In the genomic region with DNA sequence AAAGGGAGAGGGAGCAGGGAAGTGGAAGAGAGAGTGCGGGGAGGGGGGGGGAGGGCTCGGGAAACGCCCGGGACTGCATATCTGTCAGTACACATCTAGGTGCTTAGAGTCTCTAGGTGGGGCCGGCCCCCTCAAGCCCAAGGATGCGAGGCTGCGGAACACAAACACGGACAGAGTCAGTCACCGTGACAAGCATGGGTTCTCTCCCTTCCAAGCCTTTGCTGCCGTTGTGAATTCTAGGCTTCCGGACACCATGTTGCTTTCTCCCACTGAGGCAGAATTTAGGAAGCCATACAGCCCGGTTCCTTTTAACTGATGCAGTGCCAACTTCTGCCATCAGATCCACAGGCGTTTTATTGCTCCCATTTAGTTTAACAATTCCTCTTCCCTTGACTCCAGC, we compare ENCODE assay signal across 13 mouse cellular contexts.
A peak's percentile ranks its signal among the peaks of the same experiment; 100 is the strongest.
DNase-seq lines count a peak whose midpoint lies in the region; ATAC-seq and TF ChIP-seq lines count a peak whose summit lies in the region.
"Had no signal": no experiment of that assay in that cellular context is flagged by ENCODE, and none has a peak within 500 bp of the region (broad histone marks: within the 10 kb centered on the region; RNA-seq: fewer than 3 reads in every experiment).

No protein-coding gene starts in this region.

- H3K4me1 ChIP-seq in forebrain, embryonic 10.5 days, result peaks cover 60% of the 10 kb centered on the region
- peaks cover 24% of the 10 kb centered on the region for H3K4me1 ChIP-seq in forebrain, embryonic 11.5 days (replicated peaks; ENCODE audit: control insufficient read depth, insufficient read depth, low read length)
- peaks cover 30% of the 10 kb centered on the region; the same call in 1 of the 2 replicates for H3K4me1 ChIP-seq in kidney, postnatal 0 days (replicated peaks; ENCODE audit: insufficient read depth, low read length)
- H3K4me1 ChIP-seq in hindbrain, embryonic 15.5 days (replicated peaks), result peaks cover 39% of the 10 kb centered on the region
- H3K4me1 ChIP-seq in neural tube, embryonic 14.5 days (ENCODE audit: control insufficient read depth, insufficient read depth, low read length), result peaks cover 17% of the 10 kb centered on the region

- no peak overlapping the region; the same call in 1 of the 2 replicates for H3K4me2 ChIP-seq in forebrain, embryonic 11.5 days (ENCODE audit: low read depth, low read length, severe bottlenecking)
- peak overlapping the region; percentile 8; the same call in 1 of the 2 replicates for H3K4me2 ChIP-seq in kidney, postnatal 0 days (ENCODE audit: low read length)
- H3K4me2 ChIP-seq in hindbrain, embryonic 15.5 days, result peak overlapping the region; percentile 21
- 0 out of 2 replicates have a peak overlapping the region, but pooled peaks have one; percentile 17 for H3K4me2 ChIP-seq in neural tube, embryonic 14.5 days (ENCODE audit: low read depth, low read length)
- H3K4me2 ChIP-seq: liver, embryonic 15.5 days had no signal

- H3K27me3 ChIP-seq in forebrain, embryonic 10.5 days (ENCODE audit: poor library complexity, severe bottlenecking), result peaks cover 71% of the 10 kb centered on the region
- H3K27me3 ChIP-seq in forebrain, embryonic 11.5 days (ENCODE audit: control insufficient read depth, insufficient read depth, low read length), result no peaks in the 10 kb centered on the region; the same call in 1 of the 2 replicates
- H3K27me3 ChIP-seq in kidney, postnatal 0 days (ENCODE audit: insufficient read depth, low read length), result no peaks in the 10 kb centered on the region
- H3K27me3 ChIP-seq in hindbrain, embryonic 15.5 days, result no peaks in the 10 kb centered on the region
- H3K27me3 ChIP-seq in neural tube, embryonic 14.5 days (ENCODE audit: control insufficient read depth, insufficient read depth, low read length), result no peaks in the 10 kb centered on the region

- no peak overlapping the region for H3K4me3 ChIP-seq in forebrain, embryonic 10.5 days
- H3K4me3 ChIP-seq in forebrain, embryonic 11.5 days (ENCODE audit: low read depth, low read length), result no peak overlapping the region
- no peak overlapping the region for H3K4me3 ChIP-seq in kidney, postnatal 0 days (replicated peaks; ENCODE audit: low read depth, low read length)
- no peak overlapping the region for H3K4me3 ChIP-seq in hindbrain, embryonic 15.5 days
- H3K4me3 ChIP-seq in neural tube, embryonic 14.5 days (ENCODE audit: low read depth, low read length), result no peak overlapping the region
- H3K4me3 ChIP-seq: erythroblast, embryonic 14.5 days; liver, embryonic 15.5 days had no signal

- WGBS in forebrain, embryonic 10.5 days, result 28% methylated on average over 13 of the region's 13 CpGs
- 23% methylated on average over 13 of the region's 13 CpGs for WGBS in forebrain, embryonic 11.5 days
- WGBS in kidney, postnatal 0 days, result 20% methylated on average over 13 of the region's 13 CpGs
- WGBS in hindbrain, embryonic 15.5 days, result 23% methylated on average over 12 of the region's 13 CpGs
- 4% methylated on average over 13 of the region's 13 CpGs for WGBS in neural tube, embryonic 14.5 days

- DNase-seq in forebrain, embryonic 10.5 days (ENCODE audit: extremely low spot score, low spot score), result no peak
- no peak for DNase-seq in forebrain, embryonic 11.5 days (ENCODE audit: low spot score)
- DNase-seq in kidney, postnatal 0 days (ENCODE audit: low spot score), result no peak
- no peak for DNase-seq in kidney, postnatal 36 days
- DNase-seq in adrenal gland, postnatal 25 days, result no peak
- no peak for DNase-seq in spleen, postnatal 14 days (ENCODE audit: low spot score in 2 of 2)
- DNase-seq: cerebellum, adult 11-12 months; lung, postnatal 14 days had no signal

- H3K9ac ChIP-seq in forebrain, embryonic 11.5 days (ENCODE audit: low read length), result no peak overlapping the region; the same call in 1 of the 2 replicates
- H3K9ac ChIP-seq in kidney, postnatal 0 days (ENCODE audit: low read depth, low read length), result no peak overlapping the region
- H3K9ac ChIP-seq in hindbrain, embryonic 15.5 days, result no peak overlapping the region
- no peak overlapping the region for H3K9ac ChIP-seq in neural tube, embryonic 14.5 days (replicated peaks; ENCODE audit: low read depth, low read length)
- H3K9ac ChIP-seq: liver, embryonic 15.5 days had no signal

- H3K9me3 ChIP-seq in forebrain, embryonic 10.5 days, result no peaks in the 10 kb centered on the region
- no peaks in the 10 kb centered on the region for H3K9me3 ChIP-seq in forebrain, embryonic 11.5 days (ENCODE audit: control insufficient read depth, low read length)
- H3K9me3 ChIP-seq in kidney, postnatal 0 days (replicated peaks; ENCODE audit: low read length), result no peaks in the 10 kb centered on the region
- no peaks in the 10 kb centered on the region for H3K9me3 ChIP-seq in hindbrain, embryonic 15.5 days
- no peaks in the 10 kb centered on the region for H3K9me3 ChIP-seq in neural tube, embryonic 14.5 days (ENCODE audit: control insufficient read depth, low read length)
- H3K9me3 ChIP-seq: liver, embryonic 15.5 days had no signal

- 0 out of 2 replicates have a peak overlapping the region, but pooled peaks have one; percentile 17 for H3K27ac ChIP-seq in forebrain, embryonic 10.5 days
- H3K27ac ChIP-seq in forebrain, embryonic 11.5 days (ENCODE audit: low read depth, low read length), result no peak overlapping the region
- H3K27ac ChIP-seq in kidney, postnatal 0 days, result no peak overlapping the region; the same call in 1 of the 2 replicates
- H3K27ac ChIP-seq in hindbrain, embryonic 15.5 days (replicated peaks), result no peak overlapping the region
- H3K27ac ChIP-seq in neural tube, embryonic 14.5 days (ENCODE audit: low read depth, low read length), result no peak overlapping the region
- H3K27ac ChIP-seq: liver, embryonic 15.5 days had no signal

- no peak for TF ChIP-seq CTCF in kidney, postnatal 0 days (IDR thresholded peaks at IDR 0.05; ENCODE audit: low read depth)

- ATAC-seq in forebrain, embryonic 11.5 days (replicated peaks; ENCODE audit: low FRiP score), result no peak
- no peak; the same call in 1 of the 2 replicates for ATAC-seq in kidney, postnatal 0 days (replicated peaks; ENCODE audit: low FRiP score, low read depth)
- ATAC-seq in hindbrain, embryonic 15.5 days (ENCODE audit: low FRiP score, low read depth), result no peak
- ATAC-seq in neural tube, embryonic 14.5 days (ENCODE audit: low read depth), result no peak
- ATAC-seq: intestine, postnatal 0 days had no signal

- no peaks in the 10 kb centered on the region for H3K36me3 ChIP-seq in forebrain, embryonic 10.5 days (replicated peaks)
- no peaks in the 10 kb centered on the region for H3K36me3 ChIP-seq in forebrain, embryonic 11.5 days (ENCODE audit: control insufficient read depth, insufficient read depth, low read length)
- H3K36me3 ChIP-seq in kidney, postnatal 0 days (ENCODE audit: insufficient read depth, low read length), result no peaks in the 10 kb centered on the region
- H3K36me3 ChIP-seq in hindbrain, embryonic 15.5 days, result no peaks in the 10 kb centered on the region
- no peaks in the 10 kb centered on the region for H3K36me3 ChIP-seq in neural tube, embryonic 14.5 days (ENCODE audit: control insufficient read depth, insufficient read depth, low read length)
- H3K36me3 ChIP-seq: liver, embryonic 15.5 days had no signal
